Mouse (Mus musculus) hematopoietic stem cell, adult 5-6 weeks (primary cell): ENCODE results near the gene Naa50. TPM values are rescaled to one million over a fixed set of nuclear protein-coding genes. Genes with fewer than 3 reads are reported as not detected.

ENCODE experiments used
- ATAC-seq, 2 experiments: fragments of 125-278 bp in 1 of 2; replicated peaks in 1 of 2; 2 replicates each; pipeline ENCODE4 v1.8.0; 2016 to 2017; ENCODE audit warnings: inconsistent platforms in 2 of 2, mild to moderate bottlenecking in 2 of 2, moderate number of reproducible peaks in 2 of 2, low read depth in 1 of 2, moderate TSS enrichment in 1 of 2; ENCODE audit not compliant: low FRiP score in 2 of 2, poor library complexity in 2 of 2, severe bottlenecking in 2 of 2, insufficient read depth in 1 of 2, low TSS enrichment in 1 of 2
- total RNA-seq: library from RNA; stranded (forward); fragments of 172-1452, 232-1000 nt; gene quantifications from 2 replicates; pipeline ENCODE4 v1.2.3, GENCODE M21; 2017

The Naa50 gene
- total RNA-seq, 1 experiment from 2014 or later, result 108 TPM

DNA sequence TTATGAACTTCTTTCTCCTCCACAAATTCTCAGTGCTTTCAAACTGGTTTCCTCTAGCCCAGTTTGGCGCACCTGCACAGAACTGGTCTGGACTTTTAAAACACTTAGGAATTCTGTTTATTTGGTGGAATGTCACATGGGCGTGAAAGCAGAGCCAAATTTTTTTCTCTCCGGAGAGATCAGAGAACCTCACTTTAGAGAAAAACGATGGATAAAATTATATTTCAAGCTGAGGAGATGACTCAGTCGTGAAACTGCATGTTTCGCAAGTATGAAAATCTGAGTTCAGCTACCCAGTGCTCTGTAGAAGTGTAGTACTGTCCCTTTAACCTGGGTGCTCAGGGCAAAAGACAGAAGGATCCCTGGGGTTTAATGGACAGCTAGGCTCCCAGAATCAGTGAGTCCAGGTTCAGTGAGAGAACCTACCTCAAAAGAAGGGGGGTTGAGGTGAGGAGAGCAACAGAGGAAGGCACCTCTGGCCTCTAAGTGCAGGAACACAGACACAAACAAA is 3.1 kb upstream of the Naa50 start:
- ATAC-seq, result no peak

DNA sequence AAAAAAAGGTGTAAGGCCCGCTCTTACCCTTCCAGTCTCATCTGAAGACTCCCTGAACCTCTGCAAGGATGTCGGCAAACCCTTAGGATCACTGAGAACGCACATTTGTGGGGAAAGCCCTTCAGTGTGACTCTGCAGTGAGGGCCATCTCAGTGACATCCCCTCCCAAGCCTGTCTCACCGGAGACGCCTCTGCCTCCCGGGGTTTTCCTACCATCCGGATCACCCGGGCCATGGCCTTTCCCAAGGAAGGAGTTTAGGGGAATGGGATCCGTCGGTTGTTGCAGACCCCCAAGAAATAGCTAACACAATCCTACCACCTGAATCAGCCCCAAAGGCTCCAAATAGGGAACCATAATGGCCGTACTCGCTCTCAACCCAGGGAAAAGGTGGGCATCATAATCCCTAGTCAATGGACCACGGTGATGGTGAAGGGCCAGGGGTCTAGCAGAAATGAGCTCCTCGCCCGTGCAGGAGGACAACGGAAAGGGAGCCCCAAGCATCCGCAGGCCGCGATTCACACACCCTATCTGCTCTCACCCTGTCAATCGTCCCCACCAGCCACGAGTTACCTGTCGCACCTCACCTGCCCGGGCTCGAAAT is 1.2 kb upstream of the Naa50 start:
- ATAC-seq, result peak; percentile 3 to 7; a peak in 2 of 4 replicates

DNA sequence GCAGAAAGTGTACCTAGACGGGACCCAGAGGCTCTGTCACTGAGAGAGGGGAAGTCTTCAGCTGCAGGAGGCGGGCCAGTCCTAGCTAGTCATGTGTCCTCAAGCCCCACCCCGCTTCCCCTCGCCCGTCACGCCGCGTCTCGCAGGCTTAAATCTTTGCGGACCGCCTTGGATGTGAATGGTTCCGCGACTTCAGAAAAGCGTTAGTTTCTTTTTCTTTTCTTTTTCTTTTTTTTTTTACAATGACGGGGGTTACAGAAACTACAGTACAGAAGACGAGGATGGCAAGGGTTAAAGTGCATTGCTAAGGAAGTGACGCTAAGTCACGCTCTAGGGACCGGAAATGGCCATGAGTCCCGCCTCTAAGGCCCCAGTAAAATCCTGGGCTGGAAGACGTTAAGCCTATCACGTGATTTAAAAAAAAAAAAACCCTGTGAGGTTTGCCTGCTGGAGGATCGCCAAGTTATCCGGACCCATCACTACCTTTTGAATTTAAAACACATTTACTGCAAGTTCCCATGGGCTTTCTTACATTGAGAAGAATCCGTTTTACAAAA is 573 bp upstream of the Naa50 start:
- peak; percentile 87 to 88 for ATAC-seq

DNA sequence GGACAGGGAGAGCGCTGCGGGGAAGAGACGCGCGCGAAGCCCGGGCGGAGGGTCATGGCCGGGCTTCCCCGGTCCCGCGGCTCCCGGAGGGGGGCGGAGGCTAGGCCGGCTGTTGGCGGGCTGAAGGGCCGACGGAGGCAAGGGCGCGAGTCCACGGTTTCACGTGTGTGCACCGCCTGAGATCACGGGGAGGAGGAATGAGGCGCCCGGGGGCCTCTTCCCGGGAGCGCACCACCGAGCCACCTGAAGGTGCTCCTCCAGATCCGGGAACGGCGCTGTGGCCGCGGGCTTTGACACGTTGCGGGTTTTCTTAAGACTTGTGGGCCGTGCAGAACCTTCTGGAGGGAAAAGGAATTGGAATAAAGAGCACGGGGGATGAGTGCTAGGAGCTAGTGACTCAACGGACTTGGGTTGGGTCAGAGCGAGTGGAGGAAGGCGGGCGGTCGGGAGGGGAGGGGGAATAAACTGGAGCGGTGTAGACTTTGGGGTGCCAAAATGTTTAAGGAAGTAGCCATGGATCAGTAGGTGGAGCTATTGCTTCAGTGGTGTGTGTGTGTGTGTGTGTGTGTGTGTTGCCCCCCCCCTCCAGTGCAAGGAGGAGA is 657 bp downstream of the Naa50 start:
- peak; percentile 55 to 71 for ATAC-seq

DNA sequence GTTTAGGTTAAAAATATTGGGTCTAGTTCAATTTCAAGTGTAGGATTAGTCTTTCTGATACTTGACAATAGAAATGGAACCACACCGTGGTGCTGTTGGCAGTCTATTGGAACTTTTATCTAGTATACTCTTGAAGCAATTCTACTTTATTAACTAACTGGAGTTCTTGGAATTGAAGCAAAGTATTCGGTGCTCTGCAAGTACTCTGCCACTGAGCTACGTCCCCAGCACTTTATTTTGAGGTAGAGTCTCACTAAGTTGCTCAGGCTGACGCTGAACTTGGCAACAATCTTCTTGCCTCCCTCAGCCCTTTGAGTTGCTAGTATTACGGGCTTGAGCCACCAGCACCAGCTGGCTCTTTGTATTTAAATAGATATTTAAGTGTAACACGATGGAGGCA is 1.9 kb downstream of the Naa50 start:
- no peak for ATAC-seq

DNA sequence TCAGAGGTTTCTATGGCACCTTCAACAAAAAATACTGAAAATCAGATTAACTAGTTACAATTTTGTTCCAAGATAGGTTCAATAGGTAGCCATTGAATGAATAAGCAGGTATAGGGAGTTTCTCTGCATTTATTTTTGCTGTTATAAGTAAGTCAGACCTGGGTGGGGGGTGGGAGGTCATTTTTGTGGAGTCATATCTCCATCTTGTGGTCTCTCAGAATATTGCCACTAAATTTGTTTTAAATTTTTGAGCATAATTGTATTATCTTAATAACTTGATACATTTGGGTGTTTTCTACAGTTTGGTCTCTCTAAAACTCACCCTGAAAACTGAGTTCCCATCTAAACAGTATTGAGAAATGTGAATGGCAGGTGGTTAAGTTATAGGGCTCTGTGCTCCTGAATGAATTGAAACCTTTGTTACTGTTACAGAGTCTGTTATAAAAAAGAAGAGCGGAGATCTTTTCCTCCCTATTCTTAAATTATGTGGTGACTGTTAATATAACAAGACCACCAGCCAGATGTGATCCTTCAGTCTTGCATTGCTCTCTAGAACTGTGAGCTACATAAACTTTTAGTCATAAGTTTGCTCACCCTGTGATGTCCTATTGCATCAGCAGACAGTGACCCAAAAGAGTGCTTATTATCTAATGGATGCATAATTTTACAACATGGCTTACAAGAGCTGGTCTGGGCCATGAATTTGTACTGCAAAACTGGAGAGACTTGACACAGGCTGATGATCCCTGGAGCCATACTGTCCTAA is 9.6 kb downstream of the Naa50 start:
- ATAC-seq, result peak in 1 of 2 experiments; percentile 36; a peak in 2 of 4 replicates

GRCm38 (mm10) chr16:44154497-44155057 is 14.9 kb downstream of the Naa50 start:
- no peak for ATAC-seq

DNA sequence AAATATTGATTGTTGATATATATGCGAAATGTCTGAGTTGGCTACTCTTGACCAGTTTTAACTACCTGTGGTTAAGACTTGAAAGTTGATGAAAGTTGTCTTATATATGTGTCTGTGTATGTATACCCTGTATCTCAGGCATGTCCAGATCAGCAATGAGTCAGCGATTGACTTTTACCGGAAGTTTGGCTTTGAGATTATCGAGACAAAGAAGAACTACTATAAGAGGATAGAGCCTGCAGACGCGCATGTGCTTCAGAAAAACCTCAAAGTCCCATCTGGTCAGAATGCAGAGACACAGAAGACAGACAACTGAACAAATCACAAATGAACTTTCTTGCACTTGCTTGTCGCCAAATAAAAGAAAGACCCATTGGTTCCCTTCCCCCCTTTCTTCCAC is 19.7 kb downstream of the Naa50 start:
- no peak for ATAC-seq

DNA sequence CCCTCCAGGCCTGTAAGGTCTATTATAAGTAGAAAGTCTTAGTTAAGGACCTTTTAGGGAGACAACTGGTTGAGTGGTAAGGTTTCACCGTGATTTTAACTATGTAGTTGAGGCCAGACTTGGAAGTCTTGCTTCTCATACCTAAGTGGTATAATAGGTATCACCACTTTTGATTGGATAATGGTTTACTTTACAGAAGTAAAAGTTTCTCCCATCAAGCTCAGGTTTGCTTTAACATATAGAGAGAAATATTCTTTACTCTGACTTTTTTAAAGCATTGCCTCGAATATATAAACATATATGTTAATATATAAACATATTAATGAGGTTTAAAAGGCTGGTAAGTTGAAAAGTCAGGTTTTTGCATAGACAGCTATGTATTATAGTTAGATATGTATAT is 24.2 kb downstream of the Naa50 start:
- no peak for ATAC-seq

DNA sequence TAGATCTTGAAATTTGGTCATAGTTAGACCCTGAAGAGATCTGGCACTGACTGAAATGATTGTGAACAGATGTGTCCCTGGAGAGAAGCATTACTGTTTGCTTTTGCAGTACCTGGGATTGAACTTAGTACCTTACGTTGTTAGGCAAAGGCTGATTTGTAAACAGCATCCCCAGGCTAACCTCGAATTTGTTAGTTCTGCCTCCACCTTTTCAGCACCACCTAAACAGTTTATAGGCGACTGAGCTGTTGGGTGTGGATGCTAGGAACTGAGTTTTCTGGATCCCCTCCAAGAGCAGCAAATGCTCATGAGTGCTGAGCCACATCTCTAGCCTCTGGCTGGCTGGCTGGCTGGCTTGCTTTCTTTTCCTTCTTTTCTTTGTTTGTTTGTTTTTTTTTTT is 25.6 kb downstream of the Naa50 start:
- no peak for ATAC-seq

DNA sequence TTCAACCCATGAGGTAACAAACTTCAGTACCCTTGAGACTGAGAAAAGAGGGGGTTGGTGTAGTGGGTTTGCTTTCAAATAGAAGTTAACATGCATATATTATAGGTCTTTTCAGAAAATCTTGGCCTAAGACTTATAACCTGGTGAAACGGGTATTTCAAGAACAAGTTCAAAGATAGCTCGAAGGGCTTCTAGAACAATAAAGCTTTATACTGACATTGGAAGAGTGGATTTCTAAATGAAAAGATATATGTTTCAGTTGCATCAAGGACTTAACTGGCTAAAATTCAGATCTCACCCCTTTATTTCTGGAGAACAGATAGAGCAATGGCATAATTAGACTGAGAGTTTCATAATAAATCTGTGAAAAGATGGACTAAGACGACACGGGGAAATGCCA is 29.4 kb downstream of the Naa50 start:
- no peak for ATAC-seq

GRCm38 (mm10) chr16:44172297-44173154 is 32.9 kb downstream of the Naa50 start:
- ATAC-seq, result peak; percentile 98 to 99

DNA sequence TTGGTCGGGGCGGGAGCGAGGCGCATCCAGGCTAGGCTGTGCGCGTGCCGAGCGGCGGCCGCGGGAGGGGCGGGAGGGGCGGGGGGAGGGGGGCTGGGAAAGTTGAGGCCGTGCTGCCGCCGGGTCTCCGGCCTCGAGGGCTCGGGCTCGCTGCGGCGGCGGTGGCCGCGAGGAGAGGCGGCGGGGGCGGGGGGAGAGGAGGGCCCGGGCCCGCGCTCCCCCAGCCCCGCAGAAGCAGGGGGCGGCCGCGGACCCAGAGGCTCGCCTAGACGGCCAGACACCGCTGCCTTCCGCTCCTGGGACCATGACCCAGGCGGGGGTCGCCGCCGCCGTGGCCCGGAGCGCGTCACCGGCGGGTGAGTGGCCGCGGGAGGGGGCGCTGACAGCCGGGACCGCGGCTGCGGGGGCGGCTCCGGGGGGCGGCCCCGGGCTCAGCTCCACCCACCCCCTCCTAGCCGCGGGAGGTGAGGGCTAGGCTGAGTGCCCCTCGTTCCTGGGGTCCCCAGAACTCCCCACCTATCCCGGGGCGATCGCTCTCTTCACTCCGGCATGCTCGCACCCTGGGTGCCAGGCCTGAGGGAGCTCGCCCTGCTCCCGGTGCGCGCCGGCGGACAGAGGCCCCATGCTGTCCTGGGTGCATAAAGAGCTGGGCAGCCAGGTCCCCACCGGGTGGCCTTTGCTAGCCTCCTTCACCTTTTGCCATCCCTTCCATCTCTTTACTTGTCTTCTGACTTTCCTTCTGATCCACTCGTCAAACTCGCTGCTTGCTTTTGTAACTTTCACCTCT is 33.7 kb downstream of the Naa50 start, which contains the start of gene Usf3:
Usf3 (plus strand) TSS at position 92 of the 787 bp plus-strand sequence.
- ATAC-seq, result peak in 1 of 2 experiments; percentile 13; a peak in 1 of 4 replicates

GRCm38 (mm10) chr16:44173966-44174530 is 34.4 kb downstream of the Naa50 start:
- no peak for ATAC-seq

- ATAC-seq, result no peak
Observed at GRCm38 (mm10) chr16:44175001-44175400, 35.4 kb downstream of the Naa50 start.

DNA sequence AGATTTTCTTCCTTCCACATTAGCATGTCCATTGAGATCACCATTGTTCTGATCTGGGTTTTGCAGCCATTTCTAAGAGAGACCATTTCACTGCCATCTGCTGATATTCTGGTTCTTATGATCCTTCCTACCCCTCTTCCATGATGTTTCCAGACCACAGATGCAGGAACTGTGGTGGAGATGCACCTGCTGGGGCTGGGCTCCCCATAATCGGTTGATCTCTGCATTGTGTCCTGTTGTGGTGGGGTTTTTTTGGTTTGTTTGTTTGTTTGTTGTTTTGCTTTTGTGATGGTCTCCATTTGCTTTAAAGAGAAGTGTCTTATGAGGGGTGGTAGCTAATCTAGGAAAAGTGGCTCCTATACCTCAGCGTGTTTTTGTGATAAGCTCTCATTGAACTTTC is 36.9 kb downstream of the Naa50 start:
- ATAC-seq, result no peak
